Mouse (Mus musculus) midbrain, embryonic 11.5 days (tissue): ENCODE results near the gene Dis3l. TPM values are rescaled to one million over a fixed set of nuclear protein-coding genes. Genes with fewer than 3 reads are reported as not detected.

Experiments
- ATAC-seq: fragments of 200-750 bp; cut with Nextera tagmentation; 2 replicates; pipeline ENCODE4 v1.8.0; 2017; ENCODE audit warnings: moderate TSS enrichment, moderate library complexity; ENCODE audit not compliant: low FRiP score
- DNase-seq: peaks from one replicate; pipeline ENCODE4 v3.0.0; 2015; ENCODE audit warnings: low spot score; ENCODE audit errors: missing footprints
- H3K27ac ChIP-seq: fragments of 300-500 bp; sonication (generic); 2 replicates; pipeline ENCODE4 v1.5.1; 2014; ENCODE audit warnings: low read depth, low read length
- H3K27me3 ChIP-seq: fragments of 300-500 bp; sonication (generic); 2 replicates; pipeline ENCODE4 v1.6.1; 2014; ENCODE audit warnings: mild to moderate bottlenecking, low read length, moderate library complexity, mixed read lengths; ENCODE audit not compliant: control insufficient read depth, insufficient read depth
- H3K36me3 ChIP-seq: fragments of 300-500 bp; sonication (generic); 2 replicates; pipeline ENCODE4 v1.6.1; 2014; ENCODE audit warnings: mild to moderate bottlenecking, low read length, moderate library complexity, mixed read lengths; ENCODE audit not compliant: control insufficient read depth, insufficient read depth
- H3K4me1 ChIP-seq: fragments of 300-500 bp; sonication (generic); 2 replicates; pipeline ENCODE4 v1.6.1; 2014; ENCODE audit warnings: low read length; ENCODE audit not compliant: control insufficient read depth, insufficient read depth
- H3K4me2 ChIP-seq: fragments of 300-500 bp; sonication (generic); 2 replicates; pipeline ENCODE4 v1.6.1; 2014; ENCODE audit warnings: mild to moderate bottlenecking, moderate library complexity
- H3K4me3 ChIP-seq: fragments of 300-500 bp; sonication (generic); 2 replicates; pipeline ENCODE4 v1.5.1; 2014; ENCODE audit warnings: low read depth, low read length
- H3K9ac ChIP-seq: fragments of 300-500 bp; sonication (generic); 2 replicates; pipeline ENCODE4 v1.6.1; 2014; ENCODE audit warnings: low read length
- H3K9me3 ChIP-seq: fragments of 300-500 bp; sonication (generic); 2 replicates; pipeline ENCODE4 v1.6.1; 2016; ENCODE audit warnings: low read length; ENCODE audit not compliant: control insufficient read depth
- WGBS: fragments of 180-500 bp; shearing (Covaris S2); extraction: QIAGEN DNeasy Blood & Tissue Kit; methylation state at CpG from one replicate; pipeline ENCODE4 v1.1.7; 2014; 5-methylcytosine and 5-hydroxymethylcytosine counted together
- polyA plus RNA-seq: library from polyadenylated mRNA; unstranded; fragments of >200 nt; fragmentation: Nextera tagmentation; extraction: Ambion mirVana; gene quantifications from 2 replicates; pipeline ENCODE4 v1.2.1, GENCODE M21; 2014

The Dis3l gene
- polyA plus RNA-seq, 1 experiment from 2014 or later = 27.1 TPM

- H3K36me3 ChIP-seq = peaks cover 5% of the 10 kb centered on the region; the same call in 1 of the 2 replicates
- H3K9me3 ChIP-seq = no peaks in the 10 kb centered on the region
- WGBS = 76% methylated on average over 5 of the region's 5 CpGs
- ATAC-seq = no peak
- H3K4me3 ChIP-seq = peak overlapping the region; percentile 79
- peak overlapping the region; percentile 62 for H3K4me2 ChIP-seq
- no peaks in the 10 kb centered on the region for H3K27me3 ChIP-seq
- H3K4me1 ChIP-seq = peaks cover 2% of the 10 kb centered on the region; the same call in 1 of the 2 replicates
- no peak overlapping the region for H3K27ac ChIP-seq
- peak overlapping the region; percentile 95 for H3K9ac ChIP-seq
- peak; percentile 82 for DNase-seq
Measured at GRCm38 (mm10) chr9:64282404-64282987, 58.6 kb downstream of the Dis3l start.

GRCm38 (mm10) chr9:64281781-64282178, 59.3 kb downstream of the Dis3l start:
- H3K4me3 ChIP-seq = peak overlapping the region; percentile 79
- H3K27ac ChIP-seq = peak overlapping the region; percentile 64; the same call in 1 of the 2 replicates
- H3K9ac ChIP-seq = peak overlapping the region; percentile 95
- WGBS = under 1% methylated on average over 24 of the region's 24 CpGs
- H3K4me2 ChIP-seq = peak overlapping the region; percentile 62
- DNase-seq (no peak), ATAC-seq (peak; percentile 90)
- H3K4me1 ChIP-seq = peaks cover 2% of the 10 kb centered on the region; the same call in 1 of the 2 replicates
- H3K27me3 ChIP-seq = no peaks in the 10 kb centered on the region
- peaks cover under 1% of the 10 kb centered on the region; the same call in 1 of the 2 replicates for H3K36me3 ChIP-seq
- H3K9me3 ChIP-seq = no peaks in the 10 kb centered on the region

GRCm38 (mm10) chr9:64281105-64281780, 59.8 kb downstream of the Dis3l start, which contains the start of gene Tipin:
Gene Tipin, plus strand, starts transcription at chr9:64281581.
- ATAC-seq = peak; percentile 95
- no peaks in the 10 kb centered on the region for H3K36me3 ChIP-seq
- H3K4me1 ChIP-seq = peaks cover 2% of the 10 kb centered on the region; the same call in 1 of the 2 replicates
- H3K27me3 ChIP-seq = no peaks in the 10 kb centered on the region
- 3% methylated on average over 46 of the region's 46 CpGs for WGBS
- H3K4me2 ChIP-seq = peak within 1 kb of the TSS; percentile 62
- no peaks in the 10 kb centered on the region for H3K9me3 ChIP-seq
- peak; percentile 100 for DNase-seq
- peak within 1 kb of the TSS; percentile 79 for H3K4me3 ChIP-seq
- H3K9ac ChIP-seq = peak within 1 kb of the TSS; percentile 95
- H3K27ac ChIP-seq = peak within 1 kb of the TSS; percentile 64; the same call in 1 of the 2 replicates

GRCm38 (mm10) chr9:64278665-64279310, 62.3 kb downstream of the Dis3l start:
- peaks cover 2% of the 10 kb centered on the region; the same call in 1 of the 2 replicates for H3K4me1 ChIP-seq
- DNase-seq (peak; percentile 79), ATAC-seq (no peak)
- H3K9me3 ChIP-seq = no peaks in the 10 kb centered on the region
- 93% methylated on average over 6 of the region's 6 CpGs for WGBS
- H3K4me3 ChIP-seq = no peak overlapping the region
- no peak overlapping the region for H3K4me2 ChIP-seq
- no peaks in the 10 kb centered on the region for H3K36me3 ChIP-seq
- H3K9ac ChIP-seq = no peak overlapping the region
- no peak overlapping the region for H3K27ac ChIP-seq
- no peaks in the 10 kb centered on the region for H3K27me3 ChIP-seq

- WGBS = 69% methylated on average over 8 of the region's 8 CpGs
- no peak for ATAC-seq
- Histone ChIP-seq H3K27me3 (no peaks in the 10 kb centered on the region), H3K36me3 (no peaks in the 10 kb centered on the region), H3K9ac (no peak overlapping the region), H3K27ac (no peak overlapping the region), H3K4me3 (no peak overlapping the region), H3K9me3 (no peaks in the 10 kb centered on the region), H3K4me1 (peaks cover 2% of the 10 kb centered on the region; the same call in 1 of the 2 replicates), H3K4me2 (no peak overlapping the region)
- DNase-seq = peak; percentile 97
Measured at GRCm38 (mm10) chr9:64277706-64278105, 63.4 kb downstream of the Dis3l start.

GRCm38 (mm10) chr9:64274919-64275318, 66.2 kb downstream of the Dis3l start:
- no peak overlapping the region for H3K4me2 ChIP-seq
- no peaks in the 10 kb centered on the region for H3K36me3 ChIP-seq
- H3K27ac ChIP-seq = no peak overlapping the region
- ATAC-seq (no peak), DNase-seq (peak; percentile 81)
- H3K4me3 ChIP-seq = no peak overlapping the region
- H3K9me3 ChIP-seq = no peaks in the 10 kb centered on the region
- WGBS = 67% methylated on average over 1 of the region's 1 CpGs
- H3K27me3 ChIP-seq = no peaks in the 10 kb centered on the region
- no peaks in the 10 kb centered on the region for H3K4me1 ChIP-seq
- H3K9ac ChIP-seq = no peak overlapping the region

GRCm38 (mm10) chr9:64274291-64274690, 66.8 kb downstream of the Dis3l start:
- H3K27ac ChIP-seq = no peak overlapping the region
- no peak overlapping the region for H3K4me3 ChIP-seq
- H3K36me3 ChIP-seq = no peaks in the 10 kb centered on the region
- H3K4me1 ChIP-seq = no peaks in the 10 kb centered on the region
- DNase-seq (peak; percentile 64), ATAC-seq (no peak)
- H3K27me3 ChIP-seq = no peaks in the 10 kb centered on the region
- H3K9me3 ChIP-seq = no peaks in the 10 kb centered on the region
- no peak overlapping the region for H3K4me2 ChIP-seq
- no peak overlapping the region for H3K9ac ChIP-seq
- WGBS = 83% methylated on average over 4 of the region's 4 CpGs

- H3K4me3 ChIP-seq = no peak overlapping the region
- ATAC-seq (no peak), DNase-seq (peak; percentile 17)
- no peaks in the 10 kb centered on the region for H3K4me1 ChIP-seq
- no peaks in the 10 kb centered on the region for H3K9me3 ChIP-seq
- H3K27ac ChIP-seq = no peak overlapping the region
- H3K9ac ChIP-seq = no peak overlapping the region
- no peak overlapping the region for H3K4me2 ChIP-seq
- no peaks in the 10 kb centered on the region for H3K36me3 ChIP-seq
- WGBS = 74% methylated on average over 4 of the region's 4 CpGs
- no peaks in the 10 kb centered on the region for H3K27me3 ChIP-seq
Measured at GRCm38 (mm10) chr9:64273757-64274156, 67.3 kb downstream of the Dis3l start.

- H3K9ac ChIP-seq = no peak overlapping the region
- H3K27ac ChIP-seq = no peak overlapping the region
- H3K27me3 ChIP-seq = no peaks in the 10 kb centered on the region
- ATAC-seq (no peak), DNase-seq (peak; percentile 69)
- H3K36me3 ChIP-seq = no peaks in the 10 kb centered on the region
- no peaks in the 10 kb centered on the region for H3K9me3 ChIP-seq
- no peak overlapping the region for H3K4me3 ChIP-seq
- 44% methylated on average over 7 of the region's 7 CpGs for WGBS
- H3K4me2 ChIP-seq = no peak overlapping the region
- H3K4me1 ChIP-seq = no peaks in the 10 kb centered on the region
Measured at GRCm38 (mm10) chr9:64272611-64273010, 68.5 kb downstream of the Dis3l start.
